Mouse (Mus musculus) thymus, adult 2 months (tissue): ENCODE data around the gene 1500009C09Rik.

Source experiments
- CTCF ChIP-seq: fragments of 200-500 bp; IDR thresholded peaks from 2 replicates; pipeline ENCODE4 v1.5.1; 2012; ENCODE audit warnings: mild to moderate bottlenecking, control low read depth, low read length, moderate library complexity, borderline replicate concordance; ENCODE audit not compliant: control insufficient read depth, poor library complexity, insufficient read depth; ENCODE audit errors: extremely low read depth
- POLR2A ChIP-seq: fragments of 200-500 bp; IDR thresholded peaks from 2 replicates; pipeline ENCODE4 v1.6.1; 2012; ENCODE audit warnings: mild to moderate bottlenecking, low read length, control low read depth, moderate library complexity; ENCODE audit not compliant: control insufficient read depth, poor library complexity, insufficient read depth; ENCODE audit errors: extremely low read depth

GRCm38 (mm10) chr15:82268783-82269182 is 16.6 kb downstream of the 1500009C09Rik start:
- TF ChIP-seq CTCF (no peak), POLR2A (no peak)
